Mouse (Mus musculus) liver, postnatal 0 days (tissue): ENCODE results near the gene Nrxn2.

Experiments used
- CTCF ChIP-seq: sonication (generic); IDR thresholded peaks from 2 replicates; pipeline ENCODE4 v1.5.1; 2016; ENCODE audit warnings: antibody characterized with exemption, low read depth
- EP300 ChIP-seq: IDR thresholded peaks from 2 replicates; pipeline ENCODE4 v1.6.1; 2016; ENCODE audit warnings: antibody characterized with exemption, low read depth, mild to moderate bottlenecking

- TF ChIP-seq CTCF (no peak), EP300 (no peak)
Measured at GRCm38 (mm10) chr19:6491538-6491937, 73.0 kb downstream of the Nrxn2 start.
